Mouse (Mus musculus): Measurements from ENCODE around the gene Abcc1.

Gene Abcc1

GRCm38 (mm10) chr16:14439801-14440614 is 78.7 kb downstream of the Abcc1 start:
- peak in 1 of 2 experiments; percentile 52 for DNase-seq (ENCODE audit: low spot score in 2 of 2)

GRCm38 (mm10) chr16:14444059-14444855 is 82.9 kb downstream of the Abcc1 start:
- DNase-seq (ENCODE audit: low spot score in 2 of 2), result peak in 1 of 2 experiments; percentile 51

- peak in 1 of 2 experiments; percentile 50 for DNase-seq (ENCODE audit: low spot score in 2 of 2)
Observed at GRCm38 (mm10) chr16:14445197-14445596, 83.8 kb downstream of the Abcc1 start.

- DNase-seq (ENCODE audit: low spot score in 2 of 2), result no peak
Observed at GRCm38 (mm10) chr16:14447366-14447765, 86.0 kb downstream of the Abcc1 start.

GRCm38 (mm10) chr16:14448307-14448706 is 86.9 kb downstream of the Abcc1 start:
- DNase-seq (ENCODE audit: low spot score in 2 of 2), result peak in 1 of 2 experiments; percentile 53

GRCm38 (mm10) chr16:14449861-14450260 is 88.5 kb downstream of the Abcc1 start:
- DNase-seq (ENCODE audit: low spot score in 2 of 2), result no peak

GRCm38 (mm10) chr16:14451374-14452046 is 90.2 kb downstream of the Abcc1 start:
- no peak for DNase-seq (ENCODE audit: low spot score in 2 of 2)

- DNase-seq (ENCODE audit: low spot score in 2 of 2), result no peak
Observed at GRCm38 (mm10) chr16:14462535-14462934, 101.2 kb downstream of the Abcc1 start.

GRCm38 (mm10) chr16:14465016-14465415 is 103.7 kb downstream of the Abcc1 start:
- DNase-seq (ENCODE audit: low spot score in 2 of 2), result peak in 1 of 2 experiments; percentile 52

GRCm38 (mm10) chr16:14468351-14468750 is 107.0 kb downstream of the Abcc1 start:
- peak; percentile 14 to 45 for DNase-seq (ENCODE audit: low spot score in 2 of 2)

GRCm38 (mm10) chr16:14468841-14469240 is 107.5 kb downstream of the Abcc1 start:
- DNase-seq (ENCODE audit: low spot score in 2 of 2), result peak; percentile 12 to 55

- peak in 1 of 2 experiments; percentile 12 for DNase-seq (ENCODE audit: low spot score in 2 of 2)
Observed at GRCm38 (mm10) chr16:14472171-14472570, 110.8 kb downstream of the Abcc1 start.

- DNase-seq (ENCODE audit: low spot score in 2 of 2), result peak in 1 of 2 experiments; percentile 12
Observed at GRCm38 (mm10) chr16:14473686-14474085, 112.3 kb downstream of the Abcc1 start.

GRCm38 (mm10) chr16:14475001-14475400 is 113.6 kb downstream of the Abcc1 start:
- no peak for DNase-seq (ENCODE audit: low spot score in 2 of 2)

GRCm38 (mm10) chr16:14476056-14476455 is 114.7 kb downstream of the Abcc1 start:
- DNase-seq (ENCODE audit: low spot score in 2 of 2), result no peak

- no peak for DNase-seq (ENCODE audit: low spot score in 2 of 2)
Observed at GRCm38 (mm10) chr16:14476701-14477400, 115.5 kb downstream of the Abcc1 start.

GRCm38 (mm10) chr16:14477510-14478300 is 116.3 kb downstream of the Abcc1 start:
- no peak for DNase-seq (ENCODE audit: low spot score in 2 of 2)

- no peak for DNase-seq (ENCODE audit: low spot score in 2 of 2)
Observed at GRCm38 (mm10) chr16:14479641-14480040, 118.3 kb downstream of the Abcc1 start.

GRCm38 (mm10) chr16:14483221-14483620 is 121.9 kb downstream of the Abcc1 start:
- DNase-seq (ENCODE audit: low spot score in 2 of 2), result no peak

- DNase-seq (ENCODE audit: low spot score in 2 of 2), result no peak
Observed at GRCm38 (mm10) chr16:14493491-14494114, 132.2 kb downstream of the Abcc1 start.

Data from urinary bladder, postnatal 4 days (tissue).